Mouse (Mus musculus) liver, embryonic 14.5 days (tissue): ENCODE measurements around the gene Rbfox1. TPM values are rescaled to one million over a fixed set of nuclear protein-coding genes. Genes with fewer than 3 reads are reported as not detected.

Experiments
- ATAC-seq: fragments of 200-750 bp; cut with Nextera tagmentation; 2 replicates; pipeline ENCODE4 v1.8.0; 2017; ENCODE audit warnings: moderate number of reproducible peaks, mild to moderate bottlenecking, moderate library complexity; ENCODE audit not compliant: insufficient read depth
- DNase-seq, 3 experiments: peaks; one replicate each; pipeline ENCODE4 v3.0.0-alpha.2; 2012 to 2013; ENCODE audit warnings: low read depth in 3 of 3, low spot score in 3 of 3
- H3K27ac ChIP-seq: fragments of 300-500 bp; sonication (generic); 2 replicates; pipeline ENCODE4 v1.5.1; 2014; ENCODE audit warnings: moderate library complexity, mild to moderate bottlenecking, control low read depth, inconsistent platforms
- H3K27me3 ChIP-seq: fragments of 300-500 bp; sonication (generic); 2 replicates; pipeline ENCODE4 v1.6.1; 2014; ENCODE audit warnings: mild to moderate bottlenecking, low read length, moderate library complexity; ENCODE audit not compliant: control insufficient read depth, insufficient read depth
- H3K36me3 ChIP-seq: fragments of 300-500 bp; sonication (generic); replicated peaks from 2 replicates; pipeline ENCODE4 v1.6.1; 2014; ENCODE audit warnings: low read depth; ENCODE audit not compliant: control insufficient read depth, insufficient read depth
- H3K4me1 ChIP-seq, 2 experiments: fragments of 200-500 bp in 1 of 2; fragments of 300-500 bp in 1 of 2; sonication (generic) in 1 of 2; replicated peaks; 2 replicates each; pipeline ENCODE4 v1.6.1; 2012 to 2014; ENCODE audit warnings: antibody characterized with exemption in 1 of 2, inconsistent platforms in 1 of 2, low read length in 1 of 2; ENCODE audit not compliant: control insufficient read depth in 2 of 2, insufficient read depth in 2 of 2
- H3K4me2 ChIP-seq: fragments of 300-500 bp; sonication (generic); 2 replicates; pipeline ENCODE4 v1.6.1; 2014; ENCODE audit warnings: low read depth, mild to moderate bottlenecking, control low read depth, moderate library complexity
- H3K4me3 ChIP-seq, 2 experiments: fragments of 200-500 bp in 1 of 2; fragments of 300-500 bp in 1 of 2; sonication (generic) in 1 of 2; 2 replicates each; pipeline ENCODE4 v1.5.1; 2012 to 2014; ENCODE audit warnings: low read depth in 2 of 2, low read length in 2 of 2, mild to moderate bottlenecking in 2 of 2, control low read depth in 1 of 2, inconsistent platforms in 1 of 2, moderate library complexity in 1 of 2; ENCODE audit not compliant: insufficient read depth in 1 of 2
- H3K9ac ChIP-seq: fragments of 300-500 bp; sonication (generic); replicated peaks from 2 replicates; pipeline ENCODE4 v1.6.1; 2014; ENCODE audit warnings: mild to moderate bottlenecking, control low read depth, moderate library complexity
- H3K9me3 ChIP-seq: fragments of 300-500 bp; sonication (generic); 2 replicates; pipeline ENCODE4 v1.6.1; 2016; ENCODE audit warnings: low read length, mixed read lengths; ENCODE audit not compliant: control insufficient read depth
- CTCF ChIP-seq: IDR thresholded peaks from 2 replicates; pipeline ENCODE4 v1.5.1; 2016; ENCODE audit warnings: antibody characterized with exemption, low read depth, control low read depth
- EP300 ChIP-seq: IDR thresholded peaks from 2 replicates; pipeline ENCODE4 v1.6.1; 2016; ENCODE audit warnings: antibody characterized with exemption, low read depth
- WGBS: fragments of 180-500 bp; shearing (Covaris S2); extraction: QIAGEN DNeasy Blood & Tissue Kit; methylation state at CpG from one replicate; pipeline ENCODE4 v1.1.7; 2014; ENCODE audit not compliant: insufficient replicate concordance; 5-methylcytosine and 5-hydroxymethylcytosine counted together
- polyA plus RNA-seq, 2 experiments: library from polyadenylated mRNA; depleted of rRNA in 1 of 2; stranded (reverse) in 1 of 2; unstranded in 1 of 2; fragments of >200 nt; fragmentation: Nextera tagmentation in 1 of 2; extraction: Ambion mirVana in 1 of 2; gene quantifications; 2 replicates each; pipeline versions ENCODE4 v1.2.1 to v1.2.3; 2012 to 2014

The Rbfox1 gene
- polyA plus RNA-seq, 2 experiments = 0.02 TPM; not detected in 1

DNA sequence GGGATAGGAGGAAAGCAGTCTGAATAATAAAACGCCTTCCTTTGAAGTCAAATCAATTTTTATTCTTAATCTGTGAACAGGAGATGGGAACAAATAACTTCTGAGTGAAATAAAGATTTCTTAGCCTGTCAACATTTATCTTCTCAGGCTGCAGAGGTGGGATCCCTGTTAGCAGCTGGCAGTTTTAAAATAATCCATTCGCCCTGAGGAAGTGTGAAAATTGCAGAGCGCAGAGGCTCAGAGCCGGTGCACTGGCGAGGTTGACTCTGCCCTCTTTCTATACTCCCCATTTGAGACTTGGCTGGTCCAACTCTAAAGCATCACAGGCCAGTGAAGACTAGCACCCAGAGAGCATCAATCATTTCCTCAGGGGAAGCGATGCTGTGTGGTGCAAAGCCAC is 342.3 kb downstream of the Rbfox1 start:
- WGBS = 62% methylated on average over 6 of the region's 6 CpGs
- ATAC-seq = no peak

DNA sequence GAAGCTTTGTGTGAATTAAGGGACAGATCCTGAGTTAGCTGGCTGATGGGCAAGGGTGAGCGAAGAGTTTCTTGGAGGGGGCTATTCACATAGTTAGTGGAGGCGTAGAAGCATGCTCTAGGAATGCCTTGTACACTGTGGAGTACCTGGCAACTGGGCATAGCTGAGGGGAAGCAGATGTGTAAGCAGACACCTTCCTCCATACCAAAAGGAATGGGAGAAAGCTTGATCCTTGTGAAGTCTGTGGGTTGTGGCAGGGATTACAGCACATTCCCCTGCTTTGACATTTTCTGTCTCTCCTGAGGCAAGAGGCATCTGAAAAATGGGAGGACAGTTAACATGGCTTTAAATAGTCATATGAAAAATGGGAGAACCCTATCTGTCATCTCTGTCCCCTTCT is 347.8 kb downstream of the Rbfox1 start:
- Histone ChIP-seq H3K4me3 (no peak overlapping the region), H3K27ac (no peak overlapping the region), H3K9ac (no peak overlapping the region), H3K4me1 (no peaks in the 10 kb centered on the region), H3K36me3 (no peaks in the 10 kb centered on the region), H3K27me3 (no peaks in the 10 kb centered on the region), H3K4me2 (no peak overlapping the region), H3K9me3 (no peaks in the 10 kb centered on the region)
- TF ChIP-seq CTCF (no peak), EP300 (no peak)
- ATAC-seq (no peak), DNase-seq (no peak)
- 75% methylated on average over 2 of the region's 2 CpGs for WGBS

More for the DNA sequence above, 342.3 kb downstream of the Rbfox1 start:
- H3K36me3 ChIP-seq = no peaks in the 10 kb centered on the region
- no peak for TF ChIP-seq CTCF
- no peak for TF ChIP-seq EP300
- H3K27me3 ChIP-seq = no peaks in the 10 kb centered on the region
- H3K4me3 ChIP-seq = no peak overlapping the region
- H3K9ac ChIP-seq = no peak overlapping the region
- no peak overlapping the region for H3K27ac ChIP-seq
- DNase-seq = no peak
- H3K4me1 ChIP-seq = no peaks in the 10 kb centered on the region
- H3K4me2 ChIP-seq = no peak overlapping the region
- H3K9me3 ChIP-seq = no peaks in the 10 kb centered on the region

DNA sequence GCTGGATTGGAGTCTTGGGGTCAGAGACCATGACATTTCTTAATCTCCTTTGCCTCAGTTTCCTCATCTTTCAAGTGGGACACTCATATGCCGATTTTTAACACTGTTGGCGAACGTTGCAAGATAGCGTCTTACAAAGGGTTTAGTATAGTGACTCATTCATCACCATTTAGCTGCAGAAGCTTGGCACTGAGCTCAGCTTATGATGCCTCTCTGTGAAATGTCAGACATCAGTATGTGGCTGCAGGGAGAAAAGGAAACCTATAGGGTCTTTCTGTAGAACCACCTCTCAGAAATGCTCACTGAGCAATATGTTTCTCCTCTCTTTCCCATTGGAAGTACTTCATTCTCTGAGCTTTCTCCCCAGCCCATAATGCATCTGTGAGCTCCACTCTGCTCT is 356.2 kb downstream of the Rbfox1 start:
- DNase-seq = no peak
- no peaks in the 10 kb centered on the region for H3K36me3 ChIP-seq
- H3K9me3 ChIP-seq = no peaks in the 10 kb centered on the region
- no peaks in the 10 kb centered on the region for H3K27me3 ChIP-seq
- H3K4me2 ChIP-seq = no peak overlapping the region
- H3K27ac ChIP-seq = no peak overlapping the region
- TF ChIP-seq CTCF (no peak), EP300 (no peak)
- no peak for ATAC-seq
- H3K4me3 ChIP-seq = no peak overlapping the region
- no peak overlapping the region for H3K9ac ChIP-seq
- H3K4me1 ChIP-seq = no peaks in the 10 kb centered on the region
- 79% methylated on average over 4 of the region's 4 CpGs for WGBS

DNA sequence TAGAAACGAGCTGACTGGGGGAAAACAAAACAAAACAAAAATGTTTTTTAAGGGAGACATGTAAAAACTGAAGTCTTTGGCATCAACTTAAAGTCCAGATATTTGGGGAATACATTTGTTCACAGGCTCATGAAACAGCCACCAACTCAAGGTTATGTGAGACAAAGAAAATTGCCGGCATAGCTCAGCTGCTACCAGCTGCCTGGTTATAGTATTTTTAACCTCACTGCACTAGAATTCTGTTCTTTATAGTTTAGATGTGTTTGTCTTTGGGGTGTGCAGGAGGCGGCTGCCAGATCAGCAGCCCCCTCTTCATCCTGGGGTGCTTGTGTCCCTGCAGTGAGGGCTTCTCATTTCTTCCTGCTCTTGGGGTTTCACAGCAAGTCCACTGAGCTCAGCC is 357.3 kb downstream of the Rbfox1 start:
- Histone ChIP-seq H3K27ac (no peak overlapping the region), H3K9ac (no peak overlapping the region), H3K4me2 (no peak overlapping the region), H3K27me3 (no peaks in the 10 kb centered on the region), H3K4me3 (no peak overlapping the region), H3K9me3 (no peaks in the 10 kb centered on the region), H3K36me3 (no peaks in the 10 kb centered on the region), H3K4me1 (no peaks in the 10 kb centered on the region)
- no peak for DNase-seq
- ATAC-seq = no peak
- TF ChIP-seq CTCF (no peak), EP300 (no peak)
- WGBS = 48% methylated on average over 3 of the region's 3 CpGs

DNA sequence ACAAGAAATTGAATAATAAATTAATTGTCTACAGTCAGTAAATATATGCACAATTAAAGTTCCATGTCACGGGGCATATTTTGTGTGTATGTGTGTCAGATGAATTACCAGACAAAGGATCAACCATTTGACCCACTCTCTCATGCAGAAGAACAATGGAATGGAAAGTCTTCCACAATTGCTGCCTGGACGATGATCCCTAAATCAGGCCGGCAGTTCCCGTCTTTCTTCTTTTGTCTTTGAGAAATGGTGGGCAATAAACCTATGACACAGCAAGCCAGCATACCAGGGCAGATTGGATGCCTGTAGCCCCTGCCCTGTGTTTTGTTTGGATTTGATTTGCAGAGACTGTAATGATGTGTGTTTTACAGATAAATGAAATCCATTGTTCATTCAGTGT is 362.4 kb downstream of the Rbfox1 start:
- no peak for ATAC-seq
- no peaks in the 10 kb centered on the region for H3K27me3 ChIP-seq
- no peak overlapping the region for H3K27ac ChIP-seq
- H3K4me2 ChIP-seq = no peak overlapping the region
- no peaks in the 10 kb centered on the region for H3K9me3 ChIP-seq
- H3K36me3 ChIP-seq = no peaks in the 10 kb centered on the region
- no peak for DNase-seq
- no peak for TF ChIP-seq CTCF
- no peak for TF ChIP-seq EP300
- H3K4me3 ChIP-seq = no peak overlapping the region
- 51% methylated on average over 4 of the region's 4 CpGs for WGBS
- H3K9ac ChIP-seq = no peak overlapping the region
- no peaks in the 10 kb centered on the region for H3K4me1 ChIP-seq
